ENCODE assay signal across 20 mouse cellular contexts in the genomic region with DNA sequence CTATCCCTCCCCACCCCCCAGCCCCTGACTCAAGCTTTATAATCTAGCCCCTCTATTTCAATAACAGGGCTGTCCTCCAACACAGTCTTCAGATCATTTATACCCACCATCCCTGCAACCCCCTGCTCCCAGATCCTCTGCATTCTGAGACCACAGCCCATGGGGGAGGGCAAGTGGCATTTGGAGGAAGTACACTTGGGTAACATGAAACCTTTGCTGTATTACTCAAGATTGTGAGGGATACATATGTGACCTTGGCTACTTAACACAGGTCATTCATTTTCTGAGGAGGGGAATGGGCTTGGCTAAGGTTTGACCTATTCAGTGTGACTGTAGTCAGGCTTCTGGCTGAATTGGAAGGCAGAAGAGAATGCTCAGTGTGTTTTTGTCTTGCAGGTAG. TPM values are rescaled to one million over a fixed set of nuclear protein-coding genes. Genes with fewer than 3 reads are reported as not detected.
A peak's percentile ranks its signal among the peaks of the same experiment; 100 is the strongest.
DNase-seq lines count a peak whose midpoint lies in the region; ATAC-seq lines count a peak whose summit lies in the region.
"Had no signal": no experiment of that assay in that cellular context is flagged by ENCODE, and none has a peak within 500 bp of the region (broad histone marks: within the 10 kb centered on the region; RNA-seq: fewer than 3 reads in every experiment).

No protein-coding gene starts in this region.

- peak; percentile 56 for ATAC-seq in granulocyte monocyte progenitor cell, adult 5-6 weeks (replicated peaks; ENCODE audit: poor library complexity, severe bottlenecking)
- ATAC-seq in megakaryocyte progenitor cell, adult 5-6 weeks (replicated peaks; ENCODE audit: poor library complexity): peak; percentile 71
- ATAC-seq: CD4-positive, CD25-positive, alpha-beta regulatory T cell, adult 4 months; forebrain, embryonic 13.5 days; forebrain, embryonic 15.5 days; forebrain, postnatal 0 days had no signal

- DNase-seq in 416B (ENCODE audit: low read depth): peak; percentile 24
- no peak for DNase-seq in urinary bladder, postnatal 36 days (ENCODE audit: low spot score in 2 of 2)
- no peak for DNase-seq in adrenal gland, adult (ENCODE audit: inconsistent age in 2 of 2, low spot score in 1 of 2)
- DNase-seq: adrenal gland, adult 8-10 months; adrenal gland, postnatal 14 days; adrenal gland, postnatal 36 days; B cell, adult 2 months; cerebellum, adult 11-12 months; cerebellum, adult 2 months; cerebellum, adult 9-10 months; cerebellum, postnatal 10 days; cerebellum, postnatal 25 days; forebrain, postnatal 0 days had no signal

RNA-seq across cellular contexts. Expression of gene Ly6g, which starts 2.0 kb away (rescaled TPM):
- 2.7 TPM in 1 of 2 replicates, not detected in the other for total RNA-seq in granulocyte monocyte progenitor cell, adult 5-6 weeks (2014; fragmentation: Nextera tagmentation)
- total RNA-seq in granulocyte monocyte progenitor cell, adult 5-6 weeks (2017): 3.2 and 4.9 TPM in 2 replicates
- 12.4 and 16.4 TPM in 2 replicates for total RNA-seq in megakaryocyte progenitor cell, adult 5-6 weeks (2015)
- 4.2 and 5.1 TPM in 2 replicates for total RNA-seq in megakaryocyte progenitor cell, adult 5-6 weeks (2017)
- total RNA-seq: adrenal gland, adult 18-20 months; adrenal gland, adult 8-10 months; adrenal gland, postnatal 14 days; adrenal gland, postnatal 36 days; forebrain, postnatal 0 days; G1E had no signal

RNA-seq across cellular contexts. Expression of gene Ly6c2, which starts 41.3 kb away (rescaled TPM):
- 3,770 and 4,250 TPM in 2 replicates for total RNA-seq in granulocyte monocyte progenitor cell, adult 5-6 weeks (2014; fragmentation: Nextera tagmentation)
- total RNA-seq in granulocyte monocyte progenitor cell, adult 5-6 weeks (2017): 1,953 and 2,572 TPM in 2 replicates
- total RNA-seq in megakaryocyte progenitor cell, adult 5-6 weeks (2015): 6,745 and 7,533 TPM in 2 replicates
- total RNA-seq in megakaryocyte progenitor cell, adult 5-6 weeks (2017): 1,802 and 2,622 TPM in 2 replicates
- total RNA-seq: forebrain, postnatal 0 days had no signal
